Mouse (Mus musculus) liver, adult 2 months (tissue): ENCODE results near the gene Marco.

ENCODE experiments used
- CTCF ChIP-seq: fragments of 200-500 bp; IDR thresholded peaks from 2 replicates; pipeline ENCODE4 v1.5.1; 2011; ENCODE audit warnings: low read depth, low read length, control low read depth
- POLR2A ChIP-seq: fragments of 200-500 bp; IDR thresholded peaks from 2 replicates; pipeline ENCODE4 v1.6.1; 2011; ENCODE audit warnings: low read length, control low read depth; ENCODE audit not compliant: insufficient read depth; ENCODE audit errors: extremely low read depth

DNA sequence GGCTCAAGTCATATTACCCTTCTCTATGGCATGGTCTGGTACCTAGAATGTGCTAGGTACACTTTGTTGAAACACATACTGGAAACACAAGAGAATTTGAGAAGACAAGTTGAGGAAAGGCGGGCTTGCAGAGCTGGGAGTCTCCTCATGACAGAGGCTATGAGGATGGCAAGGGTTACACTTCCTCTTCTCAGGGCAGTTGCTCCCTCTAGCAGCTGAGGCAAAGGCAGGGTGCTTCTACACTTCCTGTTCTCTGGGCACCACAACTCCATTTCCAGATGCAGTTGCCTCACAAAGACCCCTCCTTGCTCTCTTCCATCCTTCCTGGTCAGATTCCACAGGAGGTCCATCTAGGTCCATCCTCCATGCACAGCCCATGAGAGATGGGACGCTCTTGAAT is 37.5 kb downstream of the Marco start:
- no peak for TF ChIP-seq POLR2A
- TF ChIP-seq CTCF: no peak
